Mouse (Mus musculus) lung, postnatal 0 days (tissue): ENCODE data around the gene 4931428L18Rik.
A peak's percentile ranks its signal among the peaks of the same experiment; 100 is the strongest.

ENCODE experiments used
- CTCF ChIP-seq: IDR thresholded peaks from 2 replicates; pipeline ENCODE4 v1.5.1; 2016; ENCODE audit warnings: antibody characterized with exemption, mild to moderate bottlenecking
- EP300 ChIP-seq: IDR thresholded peaks from 2 replicates; pipeline ENCODE4 v1.6.1; 2016; ENCODE audit warnings: antibody characterized with exemption, mild to moderate bottlenecking, control low read depth

- TF ChIP-seq CTCF (no peak), EP300 (0 out of 2 replicates have a peak, but pooled peaks have one; percentile 10)
Observed at GRCm38 (mm10) chr1:31023173-31023572, 199.3 kb downstream of the 4931428L18Rik start.
